Mouse (Mus musculus) stomach, postnatal 0 days (tissue): Measurements from ENCODE around the gene Sema3b.

Experiments
- CTCF ChIP-seq: IDR thresholded peaks from 2 replicates; pipeline ENCODE4 v1.5.1; 2016; ENCODE audit warnings: antibody characterized with exemption, low read depth, mild to moderate bottlenecking, moderate library complexity
- EP300 ChIP-seq: optimal IDR thresholded peaks from 2 replicates; pipeline ENCODE3; 2016; ENCODE audit warnings: antibody characterized with exemption

DNA sequence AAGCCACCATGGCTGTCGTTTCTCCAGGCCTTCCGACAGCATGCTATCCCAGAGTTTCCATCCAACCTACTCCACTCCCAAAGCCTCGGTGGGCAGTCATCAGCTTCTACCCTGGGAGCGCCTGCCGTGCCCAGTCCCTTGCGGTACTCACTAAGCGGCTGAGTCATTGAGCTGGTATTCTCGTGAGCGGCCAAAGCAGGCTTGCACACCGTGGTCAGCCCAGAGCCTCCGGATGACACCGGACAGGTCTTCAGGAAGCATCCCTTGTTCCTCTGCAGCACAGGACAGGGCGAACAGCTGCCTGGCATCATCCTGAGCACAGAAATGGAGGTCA, 10.5 kb upstream of the Sema3b start:
- TF ChIP-seq EP300: no peak
- TF ChIP-seq CTCF: no peak
